Mouse (Mus musculus): ENCODE measurements around the gene A930033H14Rik. TPM values are rescaled to one million over a fixed set of nuclear protein-coding genes. Genes with fewer than 3 reads are reported as not detected.

A930033H14Rik gene
- polyA plus RNA-seq (2014; fragmentation: Nextera tagmentation; extraction: Ambion mirVana), result 1.1 and 1.3 TPM in 2 replicates

- H3K4me1 ChIP-seq (replicated peaks; ENCODE audit: control insufficient read depth, insufficient read depth, low read length), result no peaks in the 10 kb centered on the region
- ATAC-seq (ENCODE audit: low FRiP score), result peak; percentile 93
- peak within 1 kb of the TSS; percentile 89 for H3K27ac ChIP-seq (ENCODE audit: low read depth, low read length)
- peak within 1 kb of the TSS; percentile 78 for H3K4me3 ChIP-seq (ENCODE audit: low read depth, low read length)
- peak; percentile 85 for DNase-seq (ENCODE audit: low spot score)
- WGBS, result under 1% methylated on average over 45 of the region's 84 CpGs
- H3K36me3 ChIP-seq (ENCODE audit: control insufficient read depth, insufficient read depth, low read length), result no peaks in the 10 kb centered on the region
- peak within 1 kb of the TSS; percentile 76 for H3K9ac ChIP-seq (ENCODE audit: low read depth, low read length)
- no peaks in the 10 kb centered on the region for H3K9me3 ChIP-seq (ENCODE audit: control insufficient read depth, low read length)
- peak within 1 kb of the TSS; percentile 80 for H3K4me2 ChIP-seq (replicated peaks; ENCODE audit: low read depth, low read length)
- no peaks in the 10 kb centered on the region for H3K27me3 ChIP-seq (ENCODE audit: control insufficient read depth, insufficient read depth, low read length)
Measured at GRCm38 (mm10) chr10:69212542-69213440, at the start of gene A930033H14Rik. Gene A930033H14Rik (minus strand): TSS chr10:69213098.

- no peak overlapping the region for H3K27ac ChIP-seq (ENCODE audit: low read depth, low read length)
- no peaks in the 10 kb centered on the region for H3K36me3 ChIP-seq (ENCODE audit: control insufficient read depth, insufficient read depth, low read length)
- no peak overlapping the region for H3K4me3 ChIP-seq (ENCODE audit: low read depth, low read length)
- ATAC-seq (ENCODE audit: low FRiP score) (no peak), DNase-seq (ENCODE audit: low spot score) (no peak)
- no peaks in the 10 kb centered on the region for H3K27me3 ChIP-seq (ENCODE audit: control insufficient read depth, insufficient read depth, low read length)
- no peaks in the 10 kb centered on the region for H3K9me3 ChIP-seq (ENCODE audit: control insufficient read depth, low read length)
- H3K4me1 ChIP-seq (replicated peaks; ENCODE audit: control insufficient read depth, insufficient read depth, low read length), result no peaks in the 10 kb centered on the region
- no peak overlapping the region for H3K9ac ChIP-seq (ENCODE audit: low read depth, low read length)
- no peak overlapping the region for H3K4me2 ChIP-seq (replicated peaks; ENCODE audit: low read depth, low read length)
- WGBS, result 91% methylated on average over 8 of the region's 8 CpGs
Measured at GRCm38 (mm10) chr10:69259929-69260328, 47.0 kb upstream of the A930033H14Rik start.

GRCm38 (mm10) chr10:69259161-69259560 lies 46.3 kb upstream of the A930033H14Rik start:
- no peak overlapping the region for H3K9ac ChIP-seq (ENCODE audit: low read depth, low read length)
- H3K36me3 ChIP-seq (ENCODE audit: control insufficient read depth, insufficient read depth, low read length), result no peaks in the 10 kb centered on the region

GRCm38 (mm10) chr10:69258588-69258987 lies 45.7 kb upstream of the A930033H14Rik start:
- Histone ChIP-seq H3K9me3 (ENCODE audit: control insufficient read depth, low read length) (no peaks in the 10 kb centered on the region), H3K36me3 (ENCODE audit: control insufficient read depth, insufficient read depth, low read length) (no peaks in the 10 kb centered on the region), H3K27me3 (ENCODE audit: control insufficient read depth, insufficient read depth, low read length) (no peaks in the 10 kb centered on the region), H3K9ac (ENCODE audit: low read depth, low read length) (no peak overlapping the region), H3K4me2 (replicated peaks; ENCODE audit: low read depth, low read length) (no peak overlapping the region), H3K27ac (ENCODE audit: low read depth, low read length) (no peak overlapping the region), H3K4me3 (ENCODE audit: low read depth, low read length) (no peak overlapping the region), H3K4me1 (replicated peaks; ENCODE audit: control insufficient read depth, insufficient read depth, low read length) (no peaks in the 10 kb centered on the region)
- no peak for DNase-seq (ENCODE audit: low spot score)
- no peak for ATAC-seq (ENCODE audit: low FRiP score)
- 87% methylated on average over 9 of the region's 9 CpGs for WGBS

More at GRCm38 (mm10) chr10:69259161-69259560, 46.3 kb upstream of the A930033H14Rik start:
- Histone ChIP-seq H3K27ac (ENCODE audit: low read depth, low read length) (no peak overlapping the region), H3K27me3 (ENCODE audit: control insufficient read depth, insufficient read depth, low read length) (no peaks in the 10 kb centered on the region), H3K4me1 (replicated peaks; ENCODE audit: control insufficient read depth, insufficient read depth, low read length) (no peaks in the 10 kb centered on the region), H3K9me3 (ENCODE audit: control insufficient read depth, low read length) (no peaks in the 10 kb centered on the region), H3K4me2 (replicated peaks; ENCODE audit: low read depth, low read length) (no peak overlapping the region), H3K4me3 (ENCODE audit: low read depth, low read length) (no peak overlapping the region)
- DNase-seq (ENCODE audit: low spot score) (no peak), ATAC-seq (ENCODE audit: low FRiP score) (no peak)
- 76% methylated on average over 2 of the region's 2 CpGs for WGBS

GRCm38 (mm10) chr10:69257592-69258133 lies 44.8 kb upstream of the A930033H14Rik start:
- Histone ChIP-seq H3K27me3 (ENCODE audit: control insufficient read depth, insufficient read depth, low read length) (no peaks in the 10 kb centered on the region), H3K27ac (ENCODE audit: low read depth, low read length) (no peak overlapping the region), H3K9me3 (ENCODE audit: control insufficient read depth, low read length) (no peaks in the 10 kb centered on the region), H3K4me1 (replicated peaks; ENCODE audit: control insufficient read depth, insufficient read depth, low read length) (no peaks in the 10 kb centered on the region), H3K9ac (ENCODE audit: low read depth, low read length) (no peak overlapping the region), H3K4me3 (ENCODE audit: low read depth, low read length) (no peak overlapping the region), H3K36me3 (ENCODE audit: control insufficient read depth, insufficient read depth, low read length) (no peaks in the 10 kb centered on the region), H3K4me2 (replicated peaks; ENCODE audit: low read depth, low read length) (no peak overlapping the region)
- DNase-seq (ENCODE audit: low spot score), result no peak
- no peak for ATAC-seq (ENCODE audit: low FRiP score)
- 88% methylated on average over 6 of the region's 6 CpGs for WGBS

- H3K9ac ChIP-seq (ENCODE audit: low read depth, low read length), result no peak overlapping the region
- H3K4me1 ChIP-seq (replicated peaks; ENCODE audit: control insufficient read depth, insufficient read depth, low read length), result no peaks in the 10 kb centered on the region
- no peaks in the 10 kb centered on the region for H3K9me3 ChIP-seq (ENCODE audit: control insufficient read depth, low read length)
- WGBS, result 71% methylated on average over 5 of the region's 5 CpGs
- no peak for ATAC-seq (ENCODE audit: low FRiP score)
- no peak overlapping the region for H3K4me3 ChIP-seq (ENCODE audit: low read depth, low read length)
- H3K27ac ChIP-seq (ENCODE audit: low read depth, low read length), result no peak overlapping the region
- DNase-seq (ENCODE audit: low spot score), result no peak
- H3K36me3 ChIP-seq (ENCODE audit: control insufficient read depth, insufficient read depth, low read length), result no peaks in the 10 kb centered on the region
- no peak overlapping the region for H3K4me2 ChIP-seq (replicated peaks; ENCODE audit: low read depth, low read length)
- no peaks in the 10 kb centered on the region for H3K27me3 ChIP-seq (ENCODE audit: control insufficient read depth, insufficient read depth, low read length)
Measured at GRCm38 (mm10) chr10:69255594-69255993, 42.7 kb upstream of the A930033H14Rik start.

GRCm38 (mm10) chr10:69254390-69254847 lies 41.5 kb upstream of the A930033H14Rik start:
- DNase-seq (ENCODE audit: low spot score) (peak; percentile 56), ATAC-seq (ENCODE audit: low FRiP score) (peak; percentile 74)
- no peak overlapping the region for H3K4me2 ChIP-seq (replicated peaks; ENCODE audit: low read depth, low read length)
- no peak overlapping the region for H3K4me3 ChIP-seq (ENCODE audit: low read depth, low read length)
- no peaks in the 10 kb centered on the region for H3K36me3 ChIP-seq (ENCODE audit: control insufficient read depth, insufficient read depth, low read length)
- no peaks in the 10 kb centered on the region for H3K27me3 ChIP-seq (ENCODE audit: control insufficient read depth, insufficient read depth, low read length)
- H3K9me3 ChIP-seq (ENCODE audit: control insufficient read depth, low read length), result no peaks in the 10 kb centered on the region
- H3K4me1 ChIP-seq (replicated peaks; ENCODE audit: control insufficient read depth, insufficient read depth, low read length), result no peaks in the 10 kb centered on the region
- H3K27ac ChIP-seq (ENCODE audit: low read depth, low read length), result peak overlapping the region; percentile 48; the same call in 1 of the 2 replicates
- WGBS, result 17% methylated on average over 8 of the region's 8 CpGs
- no peak overlapping the region for H3K9ac ChIP-seq (ENCODE audit: low read depth, low read length)

GRCm38 (mm10) chr10:69253686-69254080 lies 40.8 kb upstream of the A930033H14Rik start:
- WGBS, result 72% methylated on average over 5 of the region's 5 CpGs
- H3K27ac ChIP-seq (ENCODE audit: low read depth, low read length), result peak overlapping the region; percentile 48; the same call in 1 of the 2 replicates

More at GRCm38 (mm10) chr10:69253686-69254080, 40.8 kb upstream of the A930033H14Rik start:
- Histone ChIP-seq H3K4me3 (ENCODE audit: low read depth, low read length) (no peak overlapping the region), H3K27me3 (ENCODE audit: control insufficient read depth, insufficient read depth, low read length) (no peaks in the 10 kb centered on the region), H3K4me1 (replicated peaks; ENCODE audit: control insufficient read depth, insufficient read depth, low read length) (no peaks in the 10 kb centered on the region), H3K4me2 (replicated peaks; ENCODE audit: low read depth, low read length) (no peak overlapping the region), H3K9me3 (ENCODE audit: control insufficient read depth, low read length) (no peaks in the 10 kb centered on the region), H3K36me3 (ENCODE audit: control insufficient read depth, insufficient read depth, low read length) (no peaks in the 10 kb centered on the region), H3K9ac (ENCODE audit: low read depth, low read length) (no peak overlapping the region)
- no peak for ATAC-seq (ENCODE audit: low FRiP score)
- DNase-seq (ENCODE audit: low spot score), result no peak
